Mouse (Mus musculus): ENCODE measurements around the gene Kat2a.
"Not testable (repeated sequence)": the region's sequence is repeated elsewhere in the genome, so short reads cannot be mapped to it uniquely, and the experiment has no call there.

Gene Kat2a

DNA sequence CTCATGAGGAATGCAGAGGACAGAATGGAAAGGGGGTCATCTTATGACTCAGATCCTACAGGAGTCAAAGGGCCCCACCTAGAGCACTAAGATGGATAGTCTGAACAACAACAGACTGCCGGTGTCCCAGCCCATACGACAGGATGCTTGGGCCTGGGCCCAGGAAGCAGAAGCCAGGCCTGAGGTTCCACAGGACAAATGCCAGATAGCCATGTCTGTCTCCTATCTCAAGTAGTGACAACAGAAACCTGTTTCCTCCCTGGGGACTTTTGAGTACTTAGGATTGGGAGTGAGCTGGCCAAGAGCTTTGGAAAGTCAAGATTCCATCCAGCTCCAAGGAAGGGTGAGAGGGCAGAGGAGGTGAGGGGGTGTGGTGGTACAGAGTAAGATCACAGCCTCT, 40.3 kb downstream of the Kat2a start:
- DNase-seq (ENCODE audit: low spot score): no peak

- DNase-seq (ENCODE audit: low spot score): no peak
Observed at GRCm38 (mm10) chr11:100671049-100671448, 41.2 kb downstream of the Kat2a start.

DNA sequence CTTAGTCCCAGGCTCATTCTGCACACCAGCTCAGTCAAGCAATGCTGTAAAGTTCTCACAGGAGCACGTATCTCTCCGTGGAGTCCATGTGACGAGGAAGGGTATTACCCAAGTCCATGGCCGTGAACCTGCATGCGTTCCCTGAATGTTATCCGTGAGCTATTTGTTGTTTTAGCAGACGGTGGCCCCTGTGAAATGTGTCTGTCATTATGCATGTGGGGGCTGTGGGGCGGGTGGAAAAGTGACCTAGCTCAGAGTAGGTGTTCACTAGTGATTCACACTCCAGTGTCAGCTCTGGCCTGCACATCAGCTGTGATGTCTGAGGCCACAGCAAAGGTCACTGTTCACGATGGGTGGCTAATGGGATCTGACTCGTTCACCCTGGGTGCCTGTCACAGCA, 52.5 kb downstream of the Kat2a start:
- no peak for DNase-seq (ENCODE audit: low spot score)

DNA sequence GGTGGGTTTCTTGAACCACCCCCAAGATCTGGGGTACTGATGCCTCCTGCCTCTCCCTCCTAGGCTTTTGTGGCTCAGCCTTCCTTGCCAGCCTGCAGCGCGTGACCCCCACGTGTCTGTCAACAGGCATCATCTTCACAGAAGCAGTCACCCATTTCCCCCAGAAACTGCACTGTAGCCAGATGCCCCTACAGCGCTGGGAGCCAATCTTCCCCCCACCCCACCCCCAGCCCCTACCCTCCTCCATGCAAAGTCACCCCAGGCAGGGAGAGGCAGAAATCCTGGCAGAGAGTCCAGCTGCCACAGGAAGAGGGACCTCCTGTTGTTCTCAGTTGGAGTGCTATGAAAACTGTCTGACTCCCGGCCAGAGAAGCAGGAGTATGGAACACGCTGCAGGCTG, 55.8 kb downstream of the Kat2a start:
- no peak for DNase-seq (ENCODE audit: low spot score)

DNA sequence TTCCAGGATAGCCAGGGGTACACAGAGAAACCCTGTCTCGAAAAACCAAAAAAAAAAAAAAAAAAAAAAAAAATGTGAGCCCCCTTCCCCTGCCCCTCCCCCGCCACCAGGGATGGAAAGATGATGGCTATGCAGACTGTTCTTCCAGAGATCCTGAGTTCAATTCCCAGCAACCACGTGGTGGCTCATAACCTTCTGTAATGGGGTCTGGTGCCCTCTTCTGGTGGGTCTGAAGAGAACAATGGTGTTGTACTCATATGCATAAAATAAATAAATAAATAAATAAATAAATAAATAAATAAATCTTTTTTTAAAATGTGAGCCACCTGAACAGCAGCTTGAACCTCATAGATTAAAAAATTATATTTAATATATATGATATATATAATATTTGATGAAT, 56.7 kb downstream of the Kat2a start:
- not testable (repeated sequence) for DNase-seq (ENCODE audit: low spot score)

Measured in spleen, adult 12 weeks (tissue).